Mouse (Mus musculus) left cerebral cortex, postnatal 25 days (tissue): Measurements from ENCODE around the gene Susd1. TPM values are rescaled to one million over a fixed set of nuclear protein-coding genes. Genes with fewer than 3 reads are reported as not detected.

Source experiments
- DNase-seq, 2 experiments: peaks; one replicate each; pipeline ENCODE4 v3.0.0; 2022; ENCODE audit warnings: low spot score in 2 of 2, mixed read lengths in 1 of 2
- intact Hi-C: fragments of 180-260 bp; cut with DNase I; formaldehyde crosslinking; loops from one replicate; pipeline ENCODE4 v1.15.1; 2025
- total RNA-seq, 2 experiments: library from RNA; stranded (reverse); gene quantifications; 2 replicates each; pipeline ENCODE4 v1.2.3; 2021

The Susd1 gene
- total RNA-seq, 2 experiments from 2014 or later: 7.0 to 9.1 TPM

DNA sequence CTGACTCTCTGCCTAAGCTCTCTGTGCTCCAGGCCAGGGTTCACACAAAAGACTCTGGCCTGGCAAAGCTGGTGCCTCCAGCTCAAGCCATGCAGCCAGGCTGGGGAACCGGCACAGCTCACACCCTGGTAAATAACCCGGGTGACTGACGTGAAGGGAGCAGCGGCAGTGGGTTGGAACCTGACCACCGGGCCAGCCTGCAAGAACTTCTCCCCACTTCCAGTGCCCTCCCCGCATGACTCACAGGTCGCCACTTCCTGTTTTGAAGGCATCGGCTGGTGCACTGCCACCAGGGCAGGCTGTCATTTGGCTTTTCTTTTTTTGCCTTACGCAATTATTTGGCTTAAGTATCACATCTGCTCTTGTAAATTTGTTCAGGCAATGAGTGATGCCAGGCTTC is 106.8 kb downstream of the Susd1 start:
- intact Hi-C loops: no loop called here
- peak; percentile 12 to 18 for DNase-seq

DNA sequence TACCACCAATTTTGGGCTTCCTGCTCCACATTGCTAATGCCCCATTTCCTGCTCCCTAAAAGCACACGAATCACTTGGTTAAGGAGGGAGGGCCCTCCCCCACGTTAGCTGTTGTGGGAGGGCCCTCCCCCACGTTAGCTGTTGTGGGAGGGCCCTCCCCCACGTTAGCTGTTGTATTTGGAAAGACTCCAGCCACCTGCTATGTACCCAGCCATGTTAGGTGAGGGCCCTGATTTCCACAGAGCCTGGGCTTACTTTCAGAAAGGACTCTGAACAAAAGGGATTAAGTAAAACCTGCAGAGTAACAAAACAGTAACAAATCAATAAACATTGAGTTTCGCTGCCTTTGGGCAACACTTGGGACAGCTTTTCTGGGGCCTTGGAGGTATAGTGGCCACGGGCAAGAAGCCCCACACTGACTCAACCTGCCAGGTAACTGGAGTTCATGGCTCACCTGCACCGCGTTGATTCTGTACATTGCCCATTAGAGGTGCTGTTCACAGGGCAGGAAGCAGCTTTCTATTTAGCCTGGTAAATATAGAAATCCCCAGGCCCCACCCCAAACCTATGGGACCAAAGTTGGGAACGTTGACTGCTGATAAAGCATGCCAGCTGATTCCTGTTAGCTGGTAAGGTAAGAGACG is 107.3 kb downstream of the Susd1 start:
- DNase-seq: no peak
- intact Hi-C loops: no loop called here

DNA sequence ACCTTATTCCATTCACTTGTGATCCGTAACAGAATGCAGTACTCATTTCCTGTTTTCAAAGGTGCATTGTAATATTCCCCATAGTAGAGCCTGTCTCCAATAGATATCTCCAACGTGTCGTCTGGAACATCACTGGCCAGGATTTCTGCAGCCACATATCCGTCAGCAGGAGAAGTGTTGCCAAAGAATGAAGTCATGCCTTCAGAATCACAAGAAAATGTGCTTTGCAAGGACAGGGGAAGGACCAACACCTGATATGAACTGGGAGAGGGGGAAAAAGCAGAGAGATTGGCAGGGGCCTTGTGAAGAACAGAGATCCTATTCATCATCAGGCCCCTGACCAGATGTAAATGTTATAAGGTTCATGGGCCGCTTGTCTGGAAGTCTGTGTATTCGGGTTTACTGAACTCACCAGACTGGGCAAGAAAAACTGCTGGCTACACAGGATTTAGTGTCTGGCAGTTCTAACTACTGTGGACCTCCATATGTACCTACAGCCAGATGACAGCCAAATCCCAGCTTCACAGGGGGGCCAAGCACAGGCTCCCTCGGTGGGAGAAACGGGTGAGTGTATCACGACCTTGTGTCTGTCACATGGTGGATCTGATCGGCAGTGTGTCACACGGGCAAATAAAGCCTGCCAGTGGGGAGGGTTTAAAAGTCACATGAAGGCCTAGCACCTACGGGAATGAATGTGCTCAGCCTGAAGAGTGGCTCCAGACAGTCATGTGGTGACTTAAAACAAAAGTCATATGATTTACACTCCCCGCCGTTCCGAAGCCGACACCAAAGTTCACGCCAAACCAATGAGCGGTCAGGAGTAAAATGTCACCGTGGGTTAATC is 108.8 kb downstream of the Susd1 start:
- intact Hi-C loops: no loop called here
- DNase-seq: no peak

DNA sequence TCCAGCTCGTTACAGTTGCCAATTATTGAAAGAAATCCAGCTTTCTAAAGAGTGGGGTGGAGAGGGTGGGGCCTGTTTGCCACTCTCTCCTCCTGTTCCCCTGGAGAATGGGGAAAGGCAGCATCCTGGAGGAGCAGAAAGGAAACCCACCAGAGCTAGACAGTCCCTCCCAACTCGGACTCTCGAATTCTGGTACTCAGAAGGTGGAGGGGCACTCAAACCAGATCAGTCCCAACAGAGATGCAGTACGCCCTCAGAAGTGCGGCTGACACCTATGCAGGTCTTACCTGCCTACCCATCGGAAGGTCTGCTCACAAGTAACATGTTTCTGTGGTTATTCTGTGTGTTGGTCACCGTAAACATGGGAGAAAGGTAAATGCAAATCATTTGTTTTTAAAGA is 109.6 kb downstream of the Susd1 start:
- intact Hi-C loops: no loop called here
- no peak for DNase-seq

DNA sequence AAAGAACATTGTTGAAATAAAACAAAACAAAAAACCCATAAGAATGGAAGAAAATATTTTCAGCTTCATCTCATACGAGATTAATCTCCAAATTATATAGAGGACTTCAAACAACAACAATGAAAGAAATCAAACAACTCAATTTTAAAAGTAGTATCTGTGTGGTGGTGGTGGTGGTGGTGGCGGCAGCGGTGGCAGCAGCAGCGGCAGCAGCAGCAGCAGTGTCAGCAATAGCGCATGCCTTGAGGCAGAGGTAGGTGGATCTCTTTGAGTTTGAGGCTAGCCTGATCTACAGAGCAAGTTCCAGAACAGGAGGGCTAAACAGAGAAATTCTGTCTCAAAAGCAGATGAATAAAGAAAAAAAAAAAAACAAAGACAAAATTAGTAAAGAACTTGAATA is 110.4 kb downstream of the Susd1 start:
- intact Hi-C loops: no loop called here

DNA sequence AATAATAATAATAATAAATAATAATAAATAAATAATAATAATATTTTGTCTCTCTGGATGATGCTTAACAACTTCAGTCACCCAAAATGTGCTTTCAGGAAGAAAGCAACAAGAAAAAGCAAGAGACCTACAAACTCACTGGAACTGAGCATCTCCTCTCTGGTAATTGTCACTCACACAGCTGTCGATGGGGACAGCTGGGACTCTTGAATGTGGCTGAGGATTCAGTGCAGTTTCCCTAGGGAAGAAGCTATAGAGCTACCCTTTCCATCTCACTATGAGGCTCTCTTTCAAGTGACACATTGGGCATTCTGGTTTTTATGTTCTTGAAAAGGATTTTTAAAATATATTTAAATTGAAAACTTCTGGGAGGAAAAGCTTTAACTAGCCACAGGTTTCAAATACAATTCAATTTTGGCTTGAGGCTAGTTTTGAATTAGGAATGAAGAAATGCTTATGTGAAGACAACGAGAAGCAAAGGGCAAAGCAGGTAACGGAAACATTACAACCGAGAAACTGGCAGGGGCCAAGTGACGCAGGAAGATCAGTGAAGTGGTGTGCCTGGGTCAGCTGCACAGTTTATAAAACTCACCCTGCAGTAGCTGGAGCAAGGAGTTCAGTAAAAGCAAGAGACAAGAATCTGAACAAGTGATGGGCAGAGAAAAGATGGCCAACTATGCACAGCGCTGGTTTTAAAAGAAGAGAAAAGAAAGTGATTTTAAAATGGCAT is 112.2 kb downstream of the Susd1 start:
- no peak for DNase-seq
- intact Hi-C loops: no loop called here

More for the DNA sequence above, 110.4 kb downstream of the Susd1 start:
- DNase-seq: no peak

DNA sequence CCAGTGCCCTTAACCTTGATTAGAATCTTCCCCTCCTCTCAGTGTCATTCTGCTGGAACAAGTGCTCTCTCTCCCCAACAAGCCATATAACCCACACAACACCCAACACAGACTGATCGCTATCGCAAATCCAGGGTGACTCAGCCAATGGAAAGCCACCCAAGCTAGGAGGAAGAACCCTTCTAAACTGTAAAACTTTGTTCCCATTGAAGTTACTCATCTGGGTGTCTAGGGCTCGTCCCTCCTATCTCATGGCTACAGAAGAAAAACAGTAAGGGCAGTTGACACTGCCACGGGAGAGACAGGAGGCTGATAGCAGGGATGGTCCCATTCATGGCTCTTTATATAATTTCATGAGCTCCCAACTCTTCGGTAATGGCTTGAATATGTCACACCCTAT is 114.1 kb downstream of the Susd1 start:
- no peak for DNase-seq
- intact Hi-C loops: no loop called here

DNA sequence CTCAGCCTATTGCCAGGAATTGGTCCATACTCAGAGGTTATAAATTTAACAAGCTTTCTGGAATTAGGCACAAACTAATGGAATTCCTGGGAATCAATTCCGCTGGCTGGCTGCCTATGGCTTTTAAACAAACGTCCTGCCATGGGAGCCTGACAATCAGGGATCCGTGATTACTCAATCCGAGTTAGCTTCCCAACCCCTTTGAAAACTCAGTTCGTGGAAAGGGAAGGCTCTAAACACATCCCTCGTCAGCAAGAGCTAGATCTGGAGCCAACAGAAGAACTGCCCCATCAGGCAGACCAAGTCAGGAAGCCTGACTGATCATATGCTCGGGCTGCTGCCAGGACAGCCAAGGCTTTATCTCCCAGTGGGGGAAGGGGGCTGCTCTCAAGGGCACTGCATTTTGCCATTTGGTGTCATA is 115.2 kb downstream of the Susd1 start:
- no peak for DNase-seq
- intact Hi-C loops: no loop called here

DNA sequence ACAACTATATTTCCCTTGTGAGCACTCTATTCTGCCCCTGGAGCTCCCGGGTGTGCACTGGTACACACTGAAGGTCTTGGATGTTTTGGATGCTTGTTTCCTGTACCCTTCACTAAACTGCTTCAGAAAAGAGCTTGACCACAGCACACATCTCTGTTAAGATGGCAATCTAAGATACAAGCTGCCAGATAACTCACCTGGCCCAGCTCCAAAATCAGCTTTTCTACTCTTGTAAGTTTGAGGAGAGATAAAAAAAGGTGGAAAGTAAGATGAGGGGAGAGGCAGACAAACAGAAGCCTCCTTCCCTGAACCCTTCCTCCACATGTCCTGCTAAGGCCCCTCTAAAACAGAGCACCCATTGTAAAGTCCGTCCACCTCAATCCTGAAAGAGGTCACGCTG is 115.7 kb downstream of the Susd1 start:
- intact Hi-C loops: no loop called here
- no peak for DNase-seq

DNA sequence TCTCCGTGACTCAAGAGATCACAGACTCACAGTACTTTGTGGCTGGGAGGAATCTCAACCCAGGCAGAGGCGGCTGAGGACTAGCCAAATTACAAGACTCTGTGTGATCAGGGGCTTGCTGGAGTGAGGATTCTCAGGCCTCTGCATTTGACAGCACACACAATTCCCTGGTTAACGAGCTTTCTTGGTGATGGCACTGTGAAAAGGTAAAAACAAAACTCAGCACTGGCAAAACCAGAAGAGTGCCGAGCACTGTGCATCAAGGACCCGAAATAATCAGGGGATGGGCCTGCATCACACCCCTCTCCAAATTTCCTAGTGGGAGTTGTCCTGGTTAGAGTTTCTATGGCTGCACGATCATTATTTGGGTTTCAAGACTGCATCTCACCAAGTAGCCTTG is 116.4 kb downstream of the Susd1 start:
- DNase-seq: no peak
- intact Hi-C loops: no loop called here

DNA sequence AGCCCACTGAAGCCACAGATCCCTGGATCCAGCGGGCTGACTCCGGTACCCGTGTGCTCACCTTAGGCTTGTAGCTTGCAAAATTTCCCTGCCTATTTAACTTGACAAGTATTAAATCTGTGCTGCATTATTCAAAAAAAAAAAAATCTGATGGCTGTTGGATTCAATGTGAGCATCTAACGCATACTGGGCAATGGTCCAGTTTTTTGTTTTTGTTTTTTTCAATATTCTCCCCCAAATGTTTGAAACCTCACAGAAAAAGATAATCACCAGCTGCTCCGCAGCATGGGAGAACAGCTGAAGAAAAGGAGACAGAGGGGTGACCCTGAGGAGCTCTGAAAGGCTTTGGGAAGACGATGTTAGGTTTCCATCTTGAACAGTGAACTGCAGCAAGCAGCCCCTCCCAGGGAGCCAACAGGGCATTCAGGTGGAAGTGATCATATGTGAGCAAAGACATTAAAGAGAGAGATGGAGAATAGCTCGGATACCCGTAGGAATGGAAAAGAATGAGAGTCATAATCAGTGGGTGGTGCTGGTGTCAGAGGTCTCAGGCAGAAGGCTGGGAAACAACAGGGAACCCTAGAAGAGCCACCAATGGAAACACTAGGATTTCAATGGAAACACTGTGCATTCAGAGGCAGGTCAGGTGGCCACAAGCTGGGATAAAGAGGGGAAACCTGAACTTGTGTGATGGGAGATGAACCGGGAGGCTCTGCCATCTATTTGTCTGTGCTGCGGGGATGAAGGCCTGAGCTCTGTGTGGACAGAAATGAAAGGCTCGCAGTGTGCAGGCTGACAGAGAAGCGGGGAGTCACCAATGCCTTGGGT is 117.0 kb downstream of the Susd1 start:
- intact Hi-C loops: no loop called here

DNA sequence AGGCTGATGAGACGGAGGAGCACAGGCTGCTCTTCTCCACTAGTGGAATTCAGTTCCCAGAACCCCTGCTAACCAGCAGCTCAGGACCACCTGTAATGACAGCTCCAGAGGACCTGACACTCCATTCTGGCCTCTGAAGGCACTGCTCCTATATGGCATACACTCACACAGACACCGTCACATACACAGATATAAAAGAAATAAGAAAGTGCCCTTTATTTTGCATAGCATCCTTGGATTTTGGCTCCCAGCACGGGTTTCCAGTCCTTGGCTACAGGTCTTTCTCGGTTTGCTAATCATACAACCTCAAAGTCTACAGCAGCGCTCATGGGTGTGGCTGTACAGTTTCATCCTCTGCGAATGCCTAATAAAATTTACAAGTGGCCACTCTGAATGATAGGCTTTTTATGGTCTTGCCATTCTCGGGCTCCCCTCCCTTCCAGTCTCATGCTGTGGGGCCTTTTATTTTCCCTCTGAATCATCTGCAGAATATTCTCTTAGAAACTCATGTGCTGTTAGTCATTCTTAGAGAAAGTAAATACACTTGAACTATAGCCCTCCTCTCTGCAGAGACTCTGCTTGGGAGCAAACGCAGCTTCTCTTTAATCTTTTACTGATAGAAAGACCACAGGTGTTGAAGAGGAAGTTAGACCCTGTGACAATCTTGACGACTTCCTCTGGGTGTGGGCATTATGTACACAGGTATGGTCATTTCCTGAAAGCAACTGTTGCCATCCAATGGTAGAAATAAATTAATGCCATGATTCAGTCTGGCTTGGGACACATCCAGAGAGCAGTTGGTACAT is 119.1 kb downstream of the Susd1 start:
- intact Hi-C loops: no loop called here
- DNase-seq: no peak

More for the DNA sequence above, 117.0 kb downstream of the Susd1 start:
- no peak for DNase-seq

DNA sequence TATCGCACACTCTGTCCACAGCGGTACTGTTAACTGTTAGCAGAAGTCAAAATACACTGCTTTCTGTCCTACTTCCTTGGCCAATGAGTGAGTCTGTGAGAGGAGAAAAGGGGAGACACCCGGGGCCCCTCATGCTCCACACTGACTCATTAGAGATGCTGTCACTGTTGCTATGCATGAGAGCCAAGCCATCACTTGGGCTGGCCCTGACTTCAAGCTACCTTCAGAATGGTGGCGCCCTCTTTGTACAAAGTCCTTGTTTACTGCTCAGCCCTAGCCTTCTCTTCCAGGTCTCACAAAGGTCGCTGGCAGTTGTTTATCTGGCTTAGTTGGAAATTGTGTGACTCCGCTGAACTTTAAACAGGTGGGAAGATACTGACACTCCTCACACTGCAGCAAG is 119.8 kb downstream of the Susd1 start:
- DNase-seq: no peak
- intact Hi-C loops: no loop called here

DNA sequence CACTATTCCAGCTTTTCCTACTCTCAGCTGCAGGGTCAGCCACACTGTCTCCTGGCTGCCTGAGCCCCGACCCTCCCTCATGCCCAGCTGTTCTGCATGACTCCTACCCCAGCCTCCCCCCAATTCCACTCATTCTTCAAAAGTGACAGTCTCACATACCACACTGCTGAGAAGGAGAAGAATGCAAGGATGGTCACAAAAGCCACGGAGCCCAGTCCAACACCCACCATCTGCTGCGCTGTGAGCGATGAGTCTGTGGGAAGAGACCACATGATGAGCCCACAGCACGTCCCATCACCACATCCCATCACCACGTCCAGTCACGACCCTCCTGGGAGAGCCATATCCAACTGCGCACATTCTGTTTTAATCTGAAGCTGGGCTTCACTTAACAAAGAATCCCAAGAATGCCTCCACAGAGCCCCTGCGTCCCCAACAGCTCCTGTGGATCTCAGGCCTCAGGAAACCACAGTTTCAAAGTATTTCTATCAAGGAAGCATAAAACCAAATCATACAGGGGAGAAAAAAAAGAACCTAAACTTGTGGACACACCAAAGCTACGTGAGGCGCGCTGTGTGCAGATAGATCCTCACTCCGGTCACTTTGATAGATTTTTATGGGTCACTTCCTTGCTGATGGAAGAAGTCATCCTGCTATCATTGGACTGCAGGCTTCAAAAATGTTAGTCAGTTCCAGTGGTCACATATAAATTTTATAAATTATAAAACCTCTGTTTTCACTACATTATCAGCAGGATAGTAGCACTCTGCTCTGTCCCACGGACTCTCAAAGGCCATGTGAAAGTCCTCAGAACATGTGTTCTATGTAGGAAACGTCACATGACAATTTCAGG is 122.7 kb downstream of the Susd1 start:
- no peak for DNase-seq
- intact Hi-C loops: no loop called here

DNA sequence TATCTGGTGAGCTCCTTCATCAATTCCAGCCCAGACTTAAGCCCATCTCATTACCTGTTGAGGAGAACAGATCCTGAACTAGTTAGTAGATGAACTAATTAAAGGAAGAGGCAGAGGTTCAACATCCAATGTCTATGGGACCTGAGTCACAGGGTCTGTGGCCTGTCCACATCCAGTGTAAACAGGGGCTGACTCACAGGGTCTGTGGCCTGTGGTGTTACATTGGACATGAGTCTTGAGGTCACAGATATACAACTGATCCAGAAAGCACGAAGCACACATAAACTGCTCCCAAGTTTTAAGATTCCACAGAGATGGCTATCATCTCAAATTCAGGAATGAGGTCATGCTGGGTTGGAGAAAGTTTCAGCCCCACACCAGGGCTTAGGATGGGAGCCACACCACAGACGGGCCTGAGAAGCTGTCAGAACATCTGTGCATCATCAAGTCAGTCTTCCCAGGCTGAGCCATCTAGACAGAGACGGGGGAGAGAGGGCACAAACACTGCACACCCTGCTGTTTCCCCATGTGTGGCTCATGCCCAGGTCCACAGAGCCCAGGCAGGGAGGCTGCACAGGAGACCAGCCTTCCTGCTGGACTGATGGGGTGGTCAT is 123.4 kb downstream of the Susd1 start:
- no peak for DNase-seq
- intact Hi-C loops: no loop called here

DNA sequence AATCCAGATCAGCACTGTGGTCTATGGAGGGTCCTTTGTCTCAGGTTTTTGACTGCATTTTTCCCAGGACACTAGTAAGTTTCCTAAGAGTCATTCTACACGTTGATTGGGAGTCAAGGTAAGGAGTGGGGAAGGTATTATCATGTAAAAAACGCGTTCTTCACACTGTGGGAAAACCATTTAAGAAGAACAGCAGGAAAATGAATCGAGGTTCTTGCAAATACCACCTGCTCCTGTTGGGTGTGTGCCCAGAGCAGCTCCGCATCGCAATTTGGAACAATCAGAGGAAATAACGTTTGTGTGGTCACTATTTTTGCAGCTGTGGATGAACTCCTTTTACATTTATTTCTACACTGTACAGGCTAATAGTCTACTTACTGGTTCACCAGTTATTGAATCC is 125.5 kb downstream of the Susd1 start:
- no peak for DNase-seq
- intact Hi-C loops: no loop called here

DNA sequence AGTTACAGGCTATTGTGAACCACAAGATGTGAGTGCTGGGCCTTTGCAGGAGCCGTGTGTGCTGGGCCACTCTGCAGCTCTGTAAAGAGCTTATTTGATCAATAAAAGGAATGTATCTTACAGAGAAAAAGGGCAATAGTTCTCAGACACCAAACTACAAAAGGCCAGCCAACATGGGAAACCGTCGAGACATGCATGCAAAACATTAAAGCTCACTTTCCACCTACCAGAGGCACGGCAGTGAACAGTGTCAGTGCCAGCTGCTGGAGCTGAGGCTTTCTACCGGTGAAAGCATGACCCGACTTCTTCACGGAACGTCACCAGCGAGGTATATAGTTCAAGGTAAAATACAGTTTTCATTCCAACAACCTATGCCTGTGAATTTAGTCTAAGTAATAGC is 127.8 kb downstream of the Susd1 start:
- DNase-seq: no peak
- intact Hi-C loops: no loop called here
